Mouse (Mus musculus) left cerebral cortex, postnatal 36 days (tissue): ENCODE measurements around the gene Napsa. TPM values are rescaled to one million over a fixed set of nuclear protein-coding genes. Genes with fewer than 3 reads are reported as not detected.
A peak's percentile ranks its signal among the peaks of the same experiment; 100 is the strongest.

ENCODE experiments used
- DNase-seq, 2 experiments: peaks; one replicate each; pipeline ENCODE4 v3.0.0; 2021 to 2022; ENCODE audit warnings: low spot score in 2 of 2, mixed read lengths in 1 of 2
- intact Hi-C: fragments of 180-260 bp; cut with DNase I; formaldehyde crosslinking; loops from one replicate; pipeline ENCODE4 v1.15.1; 2025
- total RNA-seq, 2 experiments: library from RNA; stranded (reverse); gene quantifications; 2 replicates each; pipeline ENCODE4 v1.2.3; 2021

Napsa gene
- total RNA-seq: not detected

- DNase-seq: no peak
- intact Hi-C loops: no loop called here
Measured at GRCm38 (mm10) chr7:44572213-44572701, at the start of gene Napsa. Gene Napsa (plus strand): TSS chr7:44572380.

GRCm38 (mm10) chr7:44523056-44523455 is 49.1 kb upstream of the Napsa start:
- DNase-seq: no peak
- intact Hi-C loops: loop anchor here (5.0 kb wide), 1 partner anchor 129 kb away; no protein-coding TSS in a partner anchor

- DNase-seq: no peak
- intact Hi-C loops: loop anchor here (5.0 kb wide), 1 partner anchor 128 kb away; no protein-coding TSS in a partner anchor
Measured at GRCm38 (mm10) chr7:44524502-44524901, 47.7 kb upstream of the Napsa start, which contains the start of gene Mybpc2. Gene Mybpc2 (minus strand): TSS chr7:44524656.

- intact Hi-C loops: no loop called here
- peak; percentile 43 to 44 for DNase-seq
Measured at GRCm38 (mm10) chr7:44525126-44525832, 46.9 kb upstream of the Napsa start.

GRCm38 (mm10) chr7:44526414-44527154 is 45.6 kb upstream of the Napsa start:
- DNase-seq: no peak
- intact Hi-C loops: no loop called here

GRCm38 (mm10) chr7:44527483-44528398 is 44.4 kb upstream of the Napsa start:
- DNase-seq: peak; percentile 74
- intact Hi-C loops: no loop called here

GRCm38 (mm10) chr7:44529518-44529917 is 42.7 kb upstream of the Napsa start:
- no peak for DNase-seq
- intact Hi-C loops: no loop called here

GRCm38 (mm10) chr7:44530507-44530906 is 41.7 kb upstream of the Napsa start:
- no peak for DNase-seq
- intact Hi-C loops: no loop called here

GRCm38 (mm10) chr7:44531207-44531606 is 41.0 kb upstream of the Napsa start:
- intact Hi-C loops: no loop called here
- no peak for DNase-seq

- DNase-seq: no peak
- intact Hi-C loops: no loop called here
Measured at GRCm38 (mm10) chr7:44531946-44532732, 40.0 kb upstream of the Napsa start, which contains the start of gene Spib. Gene Spib (minus strand): TSS chr7:44532071.

- intact Hi-C loops: no loop called here
Measured at GRCm38 (mm10) chr7:44532918-44533745, 39.0 kb upstream of the Napsa start.

GRCm38 (mm10) chr7:44533746-44534045 is 38.5 kb upstream of the Napsa start:
- DNase-seq: no peak
- intact Hi-C loops: no loop called here

More at GRCm38 (mm10) chr7:44532918-44533745, 39.0 kb upstream of the Napsa start:
- DNase-seq: no peak

GRCm38 (mm10) chr7:44534242-44534641 is 37.9 kb upstream of the Napsa start:
- no peak for DNase-seq
- intact Hi-C loops: no loop called here

- no peak for DNase-seq
- intact Hi-C loops: no loop called here
Measured at GRCm38 (mm10) chr7:44534656-44535441, 37.3 kb upstream of the Napsa start.

- no peak for DNase-seq
- intact Hi-C loops: no loop called here
Measured at GRCm38 (mm10) chr7:44535657-44536589, 36.3 kb upstream of the Napsa start.

GRCm38 (mm10) chr7:44536590-44536968 is 35.6 kb upstream of the Napsa start:
- DNase-seq: peak; percentile 49 to 69
- intact Hi-C loops: no loop called here
